Mouse (Mus musculus) stomach, postnatal 0 days (tissue): ENCODE results near the gene Lipt1. TPM values are rescaled to one million over a fixed set of nuclear protein-coding genes. Genes with fewer than 3 reads are reported as not detected.
A peak's percentile ranks its signal among the peaks of the same experiment; 100 is the strongest.

Experiments
- ATAC-seq: fragments of 200-750 bp; cut with Nextera tagmentation; 2 replicates; pipeline ENCODE4 v1.8.0; 2017; ENCODE audit not compliant: low FRiP score, low TSS enrichment
- DNase-seq: peaks from one replicate; pipeline ENCODE4 v3.0.0-alpha.2; 2016; ENCODE audit warnings: low spot score
- H3K27ac ChIP-seq: fragments of 300-500 bp; sonication (generic); replicated peaks from 2 replicates; pipeline ENCODE4 v1.5.1; 2014; ENCODE audit warnings: mild to moderate bottlenecking, control low read depth
- H3K27me3 ChIP-seq: fragments of 300-500 bp; sonication (generic); 2 replicates; pipeline ENCODE4 v1.6.1; 2014; ENCODE audit warnings: low read length; ENCODE audit not compliant: control insufficient read depth, insufficient read depth
- H3K36me3 ChIP-seq: fragments of 300-500 bp; sonication (generic); 2 replicates; pipeline ENCODE4 v1.6.1; 2014; ENCODE audit warnings: low read length, mixed read lengths; ENCODE audit not compliant: control insufficient read depth, insufficient read depth
- H3K4me1 ChIP-seq: fragments of 300-500 bp; sonication (generic); replicated peaks from 2 replicates; pipeline ENCODE4 v1.6.1; 2014; ENCODE audit warnings: antibody characterized with exemption; ENCODE audit not compliant: control insufficient read depth, insufficient read depth
- H3K4me2 ChIP-seq: fragments of 300-500 bp; sonication (generic); replicated peaks from 2 replicates; pipeline ENCODE4 v1.6.1; 2014; ENCODE audit warnings: low read depth, mild to moderate bottlenecking, control low read depth, moderate library complexity
- H3K4me3 ChIP-seq: fragments of 300-500 bp; sonication (generic); 2 replicates; pipeline ENCODE4 v1.5.1; 2014; ENCODE audit warnings: low read depth, low read length, control low read depth
- H3K9ac ChIP-seq: fragments of 300-500 bp; sonication (generic); 2 replicates; pipeline ENCODE4 v1.6.1; 2014; ENCODE audit warnings: mild to moderate bottlenecking, low read length, control low read depth, mixed read lengths
- H3K9me3 ChIP-seq: fragments of 300-500 bp; sonication (generic); 2 replicates; pipeline ENCODE4 v1.6.1; 2016; ENCODE audit warnings: low read length; ENCODE audit not compliant: control insufficient read depth
- CTCF ChIP-seq: IDR thresholded peaks from 2 replicates; pipeline ENCODE4 v1.5.1; 2016; ENCODE audit warnings: antibody characterized with exemption, low read depth, mild to moderate bottlenecking, moderate library complexity
- EP300 ChIP-seq: optimal IDR thresholded peaks from 2 replicates; pipeline ENCODE3; 2016; ENCODE audit warnings: antibody characterized with exemption
- WGBS: fragments of 180-500 bp; shearing (Covaris S2); extraction: QIAGEN DNeasy Blood & Tissue Kit; methylation state at CpG from one replicate; pipeline ENCODE4 v1.1.7; 2014; 5-methylcytosine and 5-hydroxymethylcytosine counted together
- polyA plus RNA-seq: library from polyadenylated mRNA; unstranded; fragments of >200 nt; fragmentation: Nextera tagmentation; extraction: Ambion mirVana; gene quantifications from 2 replicates; pipeline ENCODE4 v1.2.1, GENCODE M21; 2015

Lipt1 gene
- polyA plus RNA-seq, 1 experiment from 2014 or later: 6.6 TPM

- ATAC-seq (0 out of 2 replicates have a peak, but pooled peaks have one; percentile 38), DNase-seq (peak; percentile 22)
Observed at GRCm38 (mm10) chr1:37903178-37903577, 31.6 kb downstream of the Lipt1 start.

DNA sequence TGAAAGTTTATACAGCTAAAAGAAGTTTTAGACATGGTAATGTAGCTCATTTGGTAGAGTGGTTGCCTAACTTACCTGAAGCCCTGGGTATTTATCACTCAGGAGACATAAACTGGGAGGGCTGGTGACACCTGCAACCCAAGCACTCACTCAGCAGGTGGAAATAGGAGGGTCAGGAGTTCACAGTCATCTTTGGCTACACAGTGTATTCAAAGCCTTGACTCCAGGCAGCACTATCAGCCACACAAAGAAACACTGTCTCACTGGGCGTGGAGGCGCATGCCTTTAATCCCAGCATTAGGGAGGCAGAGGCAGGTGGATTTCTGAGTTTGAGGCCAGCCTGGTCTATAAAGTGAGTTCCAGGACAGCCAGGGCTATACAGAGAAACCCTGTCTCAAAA lies 41.2 kb downstream of the Lipt1 start:
- ATAC-seq (no peak), DNase-seq (no peak)
- Histone ChIP-seq H3K36me3 (no peaks in the 10 kb centered on the region), H3K9ac (no peak overlapping the region), H3K4me1 (no peaks in the 10 kb centered on the region), H3K27me3 (no peaks in the 10 kb centered on the region), H3K27ac (no peak overlapping the region), H3K9me3 (no peaks in the 10 kb centered on the region), H3K4me2 (no peak overlapping the region), H3K4me3 (no peak overlapping the region)
- 74% methylated on average over 2 of the region's 2 CpGs for WGBS
- no peak for TF ChIP-seq CTCF
- no peak for TF ChIP-seq EP300

More at GRCm38 (mm10) chr1:37903178-37903577, 31.6 kb downstream of the Lipt1 start:
- 33% methylated on average over 6 of the region's 6 CpGs for WGBS
- no peaks in the 10 kb centered on the region for H3K4me1 ChIP-seq
- no peak overlapping the region for H3K4me2 ChIP-seq
- H3K4me3 ChIP-seq: no peak overlapping the region
- H3K27ac ChIP-seq: no peak overlapping the region
- H3K27me3 ChIP-seq: no peaks in the 10 kb centered on the region
- TF ChIP-seq EP300 (no peak), CTCF (peak; percentile 67)
- no peak overlapping the region for H3K9ac ChIP-seq
- H3K9me3 ChIP-seq: no peaks in the 10 kb centered on the region
- no peaks in the 10 kb centered on the region; the same call in 1 of the 2 replicates for H3K36me3 ChIP-seq

DNA sequence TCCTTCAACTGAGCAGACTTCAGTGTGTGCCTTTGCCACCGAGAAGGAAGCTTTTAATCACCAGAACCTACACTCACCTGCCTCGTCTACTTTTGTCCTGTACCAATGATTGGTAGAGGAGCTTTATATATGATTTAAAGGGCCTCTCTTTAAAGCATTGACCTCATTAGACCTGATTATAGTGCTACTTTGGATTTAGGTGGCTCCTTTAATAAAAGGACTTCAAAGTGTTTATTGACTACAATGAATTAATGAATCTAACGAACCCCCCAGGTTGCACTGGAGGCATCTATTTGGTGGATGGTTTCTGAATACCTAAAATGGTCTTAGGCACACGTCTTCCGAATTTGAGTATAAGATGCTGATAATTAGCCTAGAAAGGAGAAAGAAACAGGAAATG lies 44.9 kb downstream of the Lipt1 start, which contains the start of gene Lyg2:
Gene Lyg2, minus strand, starts transcription at position 101 of the 400 bp plus-strand sequence.
- no peak for ATAC-seq
- Histone ChIP-seq H3K36me3 (no peaks in the 10 kb centered on the region), H3K27me3 (no peaks in the 10 kb centered on the region), H3K27ac (no peak within 1 kb of the TSS), H3K9me3 (no peaks in the 10 kb centered on the region), H3K9ac (no peak within 1 kb of the TSS), H3K4me1 (no peaks in the 10 kb centered on the region), H3K4me3 (no peak within 1 kb of the TSS), H3K4me2 (no peak within 1 kb of the TSS)
- no peak for DNase-seq
- no peak for TF ChIP-seq CTCF
- 77% methylated on average over 5 of the region's 5 CpGs for WGBS

DNA sequence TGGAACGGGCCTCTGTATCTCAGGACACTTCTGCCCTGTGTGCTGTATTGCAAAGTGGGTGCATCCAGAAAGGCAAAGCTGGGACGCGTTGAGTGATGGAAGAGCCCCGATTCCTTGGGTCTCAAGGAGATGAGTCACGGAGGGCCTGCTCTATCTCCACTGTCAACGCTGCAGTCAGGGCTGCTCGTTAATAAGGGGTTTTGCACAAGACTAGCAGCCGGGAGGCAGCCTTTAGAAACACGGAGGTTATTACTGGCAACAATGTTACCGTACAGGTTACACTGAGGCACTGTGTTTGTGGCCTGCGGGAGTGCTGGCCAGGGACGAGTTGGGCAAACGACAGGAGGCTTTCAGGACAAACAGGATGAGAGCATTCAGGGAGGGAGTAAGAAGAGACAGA lies 46.1 kb downstream of the Lipt1 start:
- no peaks in the 10 kb centered on the region for H3K27me3 ChIP-seq
- H3K4me3 ChIP-seq: no peak overlapping the region
- DNase-seq (no peak), ATAC-seq (no peak)
- TF ChIP-seq CTCF (0 out of 2 replicates have a peak, but pooled peaks have one; percentile 0), EP300 (no peak)
- no peak overlapping the region for H3K27ac ChIP-seq
- no peaks in the 10 kb centered on the region for H3K4me1 ChIP-seq
- no peaks in the 10 kb centered on the region for H3K9me3 ChIP-seq
- WGBS: 57% methylated on average over 13 of the region's 13 CpGs
- H3K4me2 ChIP-seq: no peak overlapping the region
- H3K36me3 ChIP-seq: no peaks in the 10 kb centered on the region
- H3K9ac ChIP-seq: no peak overlapping the region

GRCm38 (mm10) chr1:37918096-37918495 lies 46.6 kb downstream of the Lipt1 start:
- DNase-seq (no peak), ATAC-seq (no peak)
- Histone ChIP-seq H3K9me3 (no peaks in the 10 kb centered on the region), H3K4me1 (no peaks in the 10 kb centered on the region), H3K9ac (no peak overlapping the region), H3K27ac (no peak overlapping the region), H3K27me3 (no peaks in the 10 kb centered on the region), H3K4me3 (no peak overlapping the region), H3K36me3 (no peaks in the 10 kb centered on the region), H3K4me2 (no peak overlapping the region)
- no peak for TF ChIP-seq CTCF
- TF ChIP-seq EP300: no peak
- 58% methylated on average over 6 of the region's 6 CpGs for WGBS

- no peak for DNase-seq
Observed at GRCm38 (mm10) chr1:37922536-37922935, 51.0 kb downstream of the Lipt1 start.

More at GRCm38 (mm10) chr1:37922536-37922935, 51.0 kb downstream of the Lipt1 start:
- Histone ChIP-seq H3K9ac (no peak overlapping the region), H3K36me3 (no peaks in the 10 kb centered on the region), H3K27ac (no peak overlapping the region), H3K27me3 (no peaks in the 10 kb centered on the region), H3K4me3 (no peak overlapping the region), H3K4me1 (no peaks in the 10 kb centered on the region), H3K4me2 (no peak overlapping the region), H3K9me3 (no peaks in the 10 kb centered on the region)
- TF ChIP-seq EP300 (no peak), CTCF (no peak)
- ATAC-seq: no peak
- WGBS: 58% methylated on average over 8 of the region's 8 CpGs

Other genes starting within 250 kb of the Lipt1 start
- 7.5 and 8.5 TPM in 2 replicates for gene 2010300C02Rik, start 151.7 kb upstream of the Lipt1 start, polyA plus RNA-seq
- gene Tsga10, start 5.3 kb upstream of the Lipt1 start, polyA plus RNA-seq: 2.1 and 2.2 TPM in 2 replicates
- gene Mitd1, start 18.7 kb downstream of the Lipt1 start, polyA plus RNA-seq: 21.5 and 22.7 TPM in 2 replicates
- 235 and 236 TPM in 2 replicates for gene Mrpl30, start 18.7 kb downstream of the Lipt1 start, polyA plus RNA-seq
- not detected in 2 replicates for gene Lyg2, start 44.8 kb downstream of the Lipt1 start, polyA plus RNA-seq
- gene Lyg1, start 86.0 kb downstream of the Lipt1 start, polyA plus RNA-seq: 298 and 319 TPM in 2 replicates
- gene Txndc9, start 126.2 kb downstream of the Lipt1 start, polyA plus RNA-seq: 116 and 119 TPM in 2 replicates
- 15.6 and 17.7 TPM in 2 replicates for gene Eif5b, start 126.3 kb downstream of the Lipt1 start, polyA plus RNA-seq